Mouse (Mus musculus) olfactory bulb, adult 2 months (tissue): ENCODE measurements around the gene Slc24a1.

Experiments used
- CTCF ChIP-seq: fragments of 200-500 bp; IDR thresholded peaks from 2 replicates; pipeline ENCODE4 v1.5.1; 2012; ENCODE audit warnings: low read depth, mild to moderate bottlenecking, low read length, moderate library complexity; ENCODE audit not compliant: insufficient read depth
- POLR2A ChIP-seq: fragments of 200-500 bp; IDR thresholded peaks from 2 replicates; pipeline ENCODE4 v1.6.1; 2012; ENCODE audit warnings: mild to moderate bottlenecking, low read depth, low read length, moderate library complexity; ENCODE audit not compliant: insufficient read depth

DNA sequence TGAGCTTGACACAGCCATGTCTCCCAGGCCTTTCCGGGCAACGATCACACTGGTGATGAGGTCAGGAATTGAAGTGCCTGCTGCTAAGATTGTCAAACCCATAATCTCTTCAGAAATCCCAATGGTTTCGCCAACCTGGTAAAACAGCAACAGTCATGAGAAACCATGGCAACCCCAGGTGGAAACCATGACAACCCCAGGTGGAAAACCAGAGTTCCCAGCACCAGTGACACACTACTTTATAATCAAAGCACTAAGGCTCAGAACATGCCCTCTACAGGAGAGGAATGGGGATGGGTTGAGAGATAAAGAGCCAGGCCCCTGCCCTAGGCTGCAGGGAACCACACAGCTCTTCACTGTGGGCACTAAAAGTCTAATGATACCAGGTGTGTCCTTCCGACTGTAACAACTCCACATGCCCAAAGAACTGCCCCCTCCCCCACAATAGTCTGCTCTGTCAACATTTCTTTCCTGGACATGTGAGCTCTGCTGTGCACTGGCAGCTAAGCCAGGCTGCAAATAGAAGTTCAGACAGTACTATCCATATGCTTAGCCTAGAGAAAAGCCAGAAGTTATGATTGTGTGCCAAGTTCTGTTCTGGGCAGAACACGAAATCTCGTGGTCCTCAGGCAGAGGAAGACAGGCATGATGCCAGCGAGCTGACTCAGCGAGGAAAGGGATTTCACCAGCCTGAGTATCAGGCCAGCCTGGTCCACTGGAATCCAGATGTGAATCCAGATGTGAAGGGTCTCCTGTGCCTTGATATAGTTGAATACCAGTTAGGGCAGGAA lies 25.0 kb downstream of the Slc24a1 start:
- TF ChIP-seq POLR2A (no peak), CTCF (no peak)
